In the genomic region with DNA sequence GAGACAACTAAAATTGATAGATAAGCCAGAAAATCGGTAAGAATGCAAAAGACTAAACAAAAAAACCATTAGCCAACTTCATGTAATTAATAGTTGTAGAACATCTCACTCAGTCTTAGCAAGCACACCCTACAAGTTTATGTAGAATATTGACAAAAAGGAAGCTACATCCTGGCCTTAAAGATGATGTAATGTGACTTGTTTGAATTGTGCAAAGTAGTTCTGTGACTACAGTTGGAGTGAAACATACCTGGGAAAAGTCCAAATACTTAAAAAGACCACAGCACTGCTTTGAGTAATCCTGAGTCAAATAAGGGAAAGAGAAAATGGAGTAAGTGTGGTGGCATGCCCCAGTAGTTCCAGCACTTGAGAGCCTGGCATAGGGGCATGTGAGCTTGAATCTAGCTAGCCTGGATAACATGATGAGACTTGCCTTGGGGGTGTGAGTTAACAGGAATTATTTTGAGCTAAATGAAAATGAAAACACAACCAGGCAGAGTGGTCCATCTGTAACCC, we compare ENCODE assay signal across 23 mouse cellular contexts.
"Had no signal": no experiment of that assay in that cellular context is flagged by ENCODE, and none has a peak within 500 bp of the region (broad histone marks: within the 10 kb centered on the region; RNA-seq: fewer than 3 reads in every experiment).

No protein-coding gene starts in this region.

- H3K36me3 ChIP-seq: kidney, embryonic 15.5 days; limb, embryonic 12.5 days; limb, embryonic 15.5 days; liver, embryonic 13.5 days; lung, embryonic 15.5 days; midbrain, embryonic 10.5 days; midbrain, embryonic 13.5 days; neural tube, embryonic 13.5 days; stomach, embryonic 15.5 days had no signal

- DNase-seq: kidney, adult 8-10 months; kidney, postnatal 10 days; kidney, postnatal 4 days; left cerebral cortex, postnatal 4 days; liver, embryonic 13.5 days; lung, adult 18-20 months; lung, postnatal 14 days; retina, postnatal 1 day; right cerebral cortex, postnatal 25 days; spleen, adult 18-20 months; thymus, postnatal 36 days had no signal

- H3K9me3 ChIP-seq: kidney, embryonic 15.5 days; limb, embryonic 12.5 days; limb, embryonic 15.5 days; liver, embryonic 13.5 days; lung, embryonic 15.5 days; megakaryocyte, embryonic 14.5 days; midbrain, embryonic 10.5 days; midbrain, embryonic 13.5 days; neural tube, embryonic 13.5 days; stomach, embryonic 15.5 days had no signal

- H3K27me3 ChIP-seq: kidney, embryonic 15.5 days; limb, embryonic 12.5 days; limb, embryonic 15.5 days; liver, embryonic 13.5 days; lung, embryonic 15.5 days; megakaryocyte, embryonic 14.5 days; midbrain, embryonic 13.5 days; neural tube, embryonic 13.5 days; stomach, embryonic 15.5 days had no signal

- H3K9ac ChIP-seq: kidney, embryonic 15.5 days; limb, embryonic 12.5 days; limb, embryonic 15.5 days; liver, embryonic 13.5 days; lung, embryonic 15.5 days; midbrain, embryonic 13.5 days; neural tube, embryonic 13.5 days; stomach, embryonic 15.5 days had no signal

- H3K4me3 ChIP-seq: kidney, embryonic 15.5 days; limb, embryonic 12.5 days; limb, embryonic 15.5 days; liver, embryonic 13.5 days; lung, embryonic 15.5 days; megakaryocyte, embryonic 14.5 days; midbrain, embryonic 10.5 days; midbrain, embryonic 13.5 days; myocyte; neural tube, embryonic 13.5 days; stomach, embryonic 15.5 days had no signal

- ATAC-seq: midbrain, embryonic 13.5 days; midbrain, embryonic 16.5 days had no signal

- H3K4me2 ChIP-seq: kidney, embryonic 15.5 days; limb, embryonic 12.5 days; limb, embryonic 15.5 days; liver, embryonic 13.5 days; lung, embryonic 15.5 days; midbrain, embryonic 13.5 days; neural tube, embryonic 13.5 days; stomach, embryonic 15.5 days had no signal

- H3K4me1 ChIP-seq: kidney, embryonic 15.5 days; limb, embryonic 12.5 days; limb, embryonic 15.5 days; lung, embryonic 15.5 days had no signal

- H3K27ac ChIP-seq: kidney, embryonic 15.5 days; limb, embryonic 12.5 days; limb, embryonic 15.5 days; lung, embryonic 15.5 days; macrophage; midbrain, embryonic 10.5 days; midbrain, embryonic 13.5 days; neural tube, embryonic 13.5 days; stomach, embryonic 15.5 days had no signal
